Mouse (Mus musculus) liver, embryonic 12.5 days (tissue): ENCODE measurements around the gene Apba3. TPM values are rescaled to one million over a fixed set of nuclear protein-coding genes. Genes with fewer than 3 reads are reported as not detected.
A peak's percentile ranks its signal among the peaks of the same experiment; 100 is the strongest.

Experiments
- ATAC-seq: fragments of 200-750 bp; cut with Nextera tagmentation; 2 replicates; pipeline ENCODE4 v1.8.0; 2017; ENCODE audit warnings: moderate number of reproducible peaks, mild to moderate bottlenecking, moderate library complexity
- H3K27ac ChIP-seq: fragments of 300-500 bp; sonication (generic); 2 replicates; pipeline ENCODE4 v1.5.1; 2016; ENCODE audit warnings: mild to moderate bottlenecking
- H3K27me3 ChIP-seq: fragments of 300-500 bp; sonication (generic); replicated peaks from 2 replicates; pipeline ENCODE4 v1.6.1; 2016; ENCODE audit warnings: mild to moderate bottlenecking, moderate library complexity
- H3K36me3 ChIP-seq: fragments of 300-500 bp; sonication (generic); 2 replicates; pipeline ENCODE4 v1.6.1; 2016; ENCODE audit warnings: mild to moderate bottlenecking, moderate library complexity
- H3K4me1 ChIP-seq: fragments of 300-500 bp; sonication (generic); 2 replicates; pipeline ENCODE4 v1.6.1; 2016
- H3K4me2 ChIP-seq: fragments of 300-500 bp; sonication (generic); 2 replicates; pipeline ENCODE4 v1.6.1; 2016; ENCODE audit warnings: mild to moderate bottlenecking, moderate library complexity
- H3K4me3 ChIP-seq: fragments of 300-500 bp; sonication (generic); 2 replicates; pipeline ENCODE4 v1.5.1; 2016; ENCODE audit warnings: mild to moderate bottlenecking, moderate library complexity
- H3K9ac ChIP-seq: fragments of 300-500 bp; sonication (generic); 2 replicates; pipeline ENCODE4 v1.6.1; 2016; ENCODE audit warnings: mild to moderate bottlenecking, moderate library complexity
- H3K9me3 ChIP-seq: fragments of 300-500 bp; sonication (generic); replicated peaks from 2 replicates; pipeline ENCODE4 v1.6.1; 2016; ENCODE audit warnings: mild to moderate bottlenecking, moderate library complexity
- WGBS: fragments of 180-500 bp; shearing (Covaris S2); methylation state at CpG from one replicate; pipeline ENCODE4 v1.1.7; 2016; ENCODE audit not compliant: insufficient replicate concordance; 5-methylcytosine and 5-hydroxymethylcytosine counted together
- polyA plus RNA-seq: library from polyadenylated mRNA; unstranded; fragments of >200 nt; fragmentation: Nextera tagmentation; extraction: Ambion mirVana; gene quantifications from 2 replicates; pipeline ENCODE4 v1.2.1, GENCODE M21; 2016

Gene Apba3
- polyA plus RNA-seq, 1 experiment from 2014 or later: 30.4 TPM

GRCm38 (mm10) chr10:81303258-81303657, 36.5 kb downstream of the Apba3 start:
- WGBS: 40% methylated on average over 10 of the region's 10 CpGs
- peaks cover 72% of the 10 kb centered on the region for H3K4me1 ChIP-seq
- no peaks in the 10 kb centered on the region for H3K9me3 ChIP-seq
- H3K9ac ChIP-seq: peak overlapping the region; percentile 53
- ATAC-seq: peak; percentile 6; the same call in 1 of the 2 replicates
- H3K4me3 ChIP-seq: peak overlapping the region; percentile 37
- H3K27me3 ChIP-seq: no peaks in the 10 kb centered on the region
- H3K4me2 ChIP-seq: peak overlapping the region; percentile 68
- peak overlapping the region; percentile 77 for H3K27ac ChIP-seq
- H3K36me3 ChIP-seq: peaks cover 41% of the 10 kb centered on the region

GRCm38 (mm10) chr10:81303761-81304160, 37.0 kb downstream of the Apba3 start:
- Histone ChIP-seq H3K4me3 (peak overlapping the region; percentile 37), H3K4me2 (peak overlapping the region; percentile 68)

DNA sequence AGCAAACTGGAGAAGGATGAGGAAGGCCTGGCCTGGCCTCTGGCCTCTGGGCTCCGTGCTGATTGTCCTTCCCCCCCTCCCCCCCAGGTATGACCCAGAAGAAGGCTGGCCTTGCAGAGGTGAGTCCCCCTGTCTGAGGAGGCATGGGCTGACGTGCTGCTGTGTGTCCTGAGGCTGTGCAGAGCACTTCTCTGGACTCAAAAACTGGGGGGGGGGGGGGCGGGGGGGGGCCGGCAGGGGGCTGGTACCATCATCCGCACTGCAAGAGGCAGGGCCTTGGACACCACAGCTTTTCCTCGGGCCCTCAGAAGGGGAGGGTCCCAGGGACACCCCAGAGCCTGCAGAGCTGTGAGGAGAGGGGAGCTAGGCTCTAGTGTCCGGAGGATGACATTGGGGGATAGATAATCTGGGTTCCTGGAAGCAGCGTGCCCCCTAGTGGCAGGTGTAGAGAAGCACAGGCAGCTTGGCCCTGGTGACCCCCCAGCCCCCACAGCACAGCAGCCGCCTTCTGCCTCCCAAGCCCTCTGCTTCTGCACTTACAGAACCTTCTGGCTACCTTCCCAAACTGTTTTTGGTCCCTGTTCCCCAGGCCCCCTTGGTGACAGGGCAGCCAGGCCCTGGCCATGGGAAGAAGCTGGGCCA, 38.0 kb downstream of the Apba3 start:
- 19% methylated on average over 9 of the region's 9 CpGs for WGBS
- Histone ChIP-seq H3K4me3 (no peak overlapping the region), H3K4me1 (peaks cover 57% of the 10 kb centered on the region), H3K36me3 (peaks cover 53% of the 10 kb centered on the region), H3K27me3 (no peaks in the 10 kb centered on the region), H3K9me3 (no peaks in the 10 kb centered on the region), H3K9ac (no peak overlapping the region), H3K27ac (peak overlapping the region; percentile 52; the same call in 1 of the 2 replicates), H3K4me2 (peak overlapping the region; percentile 31)
- ATAC-seq: peak; percentile 33

More at GRCm38 (mm10) chr10:81303761-81304160, 37.0 kb downstream of the Apba3 start:
- H3K4me1 ChIP-seq: peaks cover 67% of the 10 kb centered on the region
- peaks cover 44% of the 10 kb centered on the region for H3K36me3 ChIP-seq
- H3K27ac ChIP-seq: peak overlapping the region; percentile 77
- H3K27me3 ChIP-seq: no peaks in the 10 kb centered on the region
- ATAC-seq: no peak
- WGBS: 40% methylated on average over 7 of the region's 7 CpGs
- no peak overlapping the region for H3K9ac ChIP-seq
- no peaks in the 10 kb centered on the region for H3K9me3 ChIP-seq

- H3K9ac ChIP-seq: no peak overlapping the region
- H3K4me1 ChIP-seq: peaks cover 48% of the 10 kb centered on the region
- H3K27me3 ChIP-seq: no peaks in the 10 kb centered on the region
- WGBS: 89% methylated on average over 14 of the region's 14 CpGs
- H3K4me2 ChIP-seq: no peak overlapping the region
- H3K27ac ChIP-seq: no peak overlapping the region
- ATAC-seq: no peak
- H3K4me3 ChIP-seq: no peak overlapping the region
- H3K36me3 ChIP-seq: peaks cover 63% of the 10 kb centered on the region
- H3K9me3 ChIP-seq: no peaks in the 10 kb centered on the region
Observed at GRCm38 (mm10) chr10:81305663-81306062, 38.9 kb downstream of the Apba3 start.

DNA sequence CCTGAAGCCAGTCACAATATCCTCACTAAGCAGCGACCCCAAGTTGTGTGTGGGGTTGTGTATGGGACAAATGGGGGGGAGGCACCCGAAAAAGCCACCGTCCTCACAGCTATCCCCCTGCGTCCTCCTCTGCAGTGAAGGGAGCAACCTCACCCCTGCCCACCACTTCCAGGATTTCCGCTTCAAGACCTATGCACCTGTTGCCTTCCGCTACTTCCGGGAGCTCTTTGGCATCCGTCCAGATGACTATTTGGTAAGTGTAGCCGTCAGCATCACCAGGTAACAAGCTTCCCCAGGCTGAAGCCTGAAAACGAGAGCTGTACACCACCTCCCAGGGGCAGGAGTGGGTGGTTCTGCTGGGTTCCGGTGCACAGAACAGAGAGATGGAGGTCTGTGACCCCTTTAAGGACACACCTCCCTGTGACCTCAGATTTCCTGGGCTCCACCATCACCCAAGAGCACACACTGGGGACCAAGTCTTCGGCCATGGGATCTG, 39.5 kb downstream of the Apba3 start:
- no peak overlapping the region for H3K4me3 ChIP-seq
- no peak for ATAC-seq
- H3K9ac ChIP-seq: no peak overlapping the region
- peaks cover 42% of the 10 kb centered on the region for H3K4me1 ChIP-seq
- no peaks in the 10 kb centered on the region for H3K9me3 ChIP-seq
- H3K27ac ChIP-seq: no peak overlapping the region
- H3K27me3 ChIP-seq: no peaks in the 10 kb centered on the region
- H3K36me3 ChIP-seq: peaks cover 68% of the 10 kb centered on the region
- H3K4me2 ChIP-seq: no peak overlapping the region
- WGBS: 90% methylated on average over 12 of the region's 12 CpGs

DNA sequence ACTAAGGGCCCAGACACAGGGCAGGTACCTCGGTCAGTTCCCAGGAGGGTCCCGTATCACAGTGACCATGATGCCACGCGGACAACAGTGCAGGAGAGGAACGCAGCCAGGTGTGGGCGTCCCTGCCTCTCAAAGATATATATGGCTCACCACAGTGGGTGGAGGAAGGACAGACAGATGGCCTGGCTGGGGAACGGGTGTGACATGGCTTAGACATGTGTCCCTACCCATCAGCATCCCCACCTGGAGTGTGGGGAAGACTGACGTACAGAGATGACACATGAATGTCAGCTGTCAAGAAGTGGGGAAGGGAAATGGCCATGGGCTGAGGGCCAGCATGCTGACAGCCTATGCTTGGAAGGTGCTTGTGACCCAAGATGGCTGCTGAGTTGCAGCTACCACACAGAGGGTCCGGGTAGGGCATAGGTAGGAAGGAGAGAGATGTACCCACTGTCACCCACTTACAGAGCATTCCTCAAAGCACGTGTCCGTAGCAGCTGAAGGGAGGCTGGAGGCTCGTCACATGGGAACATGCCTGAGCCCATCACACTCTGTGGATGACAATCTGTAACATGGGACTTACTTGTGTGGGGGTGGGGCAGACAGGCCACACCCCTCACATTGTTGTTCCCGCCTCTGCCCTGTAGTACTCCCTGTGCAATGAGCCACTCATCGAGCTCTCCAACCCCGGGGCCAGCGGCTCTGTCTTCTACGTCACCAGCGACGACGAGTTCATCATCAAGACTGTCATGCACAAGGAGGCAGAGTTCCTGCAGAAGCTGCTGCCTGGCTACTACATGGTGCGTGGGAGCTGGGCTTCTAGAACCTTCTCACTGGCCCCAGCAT, 40.3 kb downstream of the Apba3 start:
- Histone ChIP-seq H3K9me3 (no peaks in the 10 kb centered on the region), H3K9ac (no peak overlapping the region), H3K27ac (no peak overlapping the region), H3K4me2 (no peak overlapping the region), H3K4me1 (peaks cover 34% of the 10 kb centered on the region), H3K27me3 (no peaks in the 10 kb centered on the region), H3K36me3 (peaks cover 71% of the 10 kb centered on the region), H3K4me3 (no peak overlapping the region)
- ATAC-seq: no peak
- WGBS: 88% methylated on average over 21 of the region's 21 CpGs

GRCm38 (mm10) chr10:81309571-81309970, 42.8 kb downstream of the Apba3 start:
- no peak for ATAC-seq
- Histone ChIP-seq H3K36me3 (peaks cover 95% of the 10 kb centered on the region), H3K27ac (no peak overlapping the region), H3K4me3 (no peak overlapping the region), H3K9ac (no peak overlapping the region), H3K9me3 (no peaks in the 10 kb centered on the region), H3K4me1 (peaks cover 16% of the 10 kb centered on the region), H3K27me3 (no peaks in the 10 kb centered on the region), H3K4me2 (no peak overlapping the region)
- 81% methylated on average over 5 of the region's 5 CpGs for WGBS

GRCm38 (mm10) chr10:81313581-81313980, 46.8 kb downstream of the Apba3 start:
- peaks cover 90% of the 10 kb centered on the region for H3K36me3 ChIP-seq

GRCm38 (mm10) chr10:81314201-81314600, 47.4 kb downstream of the Apba3 start:
- H3K27me3 ChIP-seq: no peaks in the 10 kb centered on the region
- H3K4me2 ChIP-seq: no peak overlapping the region
- peaks cover 44% of the 10 kb centered on the region for H3K4me1 ChIP-seq
- H3K36me3 ChIP-seq: peaks cover 89% of the 10 kb centered on the region
- no peak for ATAC-seq
- 68% methylated on average over 7 of the region's 7 CpGs for WGBS
- no peak overlapping the region for H3K27ac ChIP-seq
- no peak overlapping the region for H3K9ac ChIP-seq
- no peak overlapping the region for H3K4me3 ChIP-seq
- no peaks in the 10 kb centered on the region for H3K9me3 ChIP-seq

More at GRCm38 (mm10) chr10:81313581-81313980, 46.8 kb downstream of the Apba3 start:
- H3K4me1 ChIP-seq: peaks cover 38% of the 10 kb centered on the region
- H3K27ac ChIP-seq: no peak overlapping the region
- 88% methylated on average over 13 of the region's 13 CpGs for WGBS
- H3K4me3 ChIP-seq: no peak overlapping the region
- H3K9me3 ChIP-seq: no peaks in the 10 kb centered on the region
- H3K9ac ChIP-seq: no peak overlapping the region
- H3K27me3 ChIP-seq: no peaks in the 10 kb centered on the region
- H3K4me2 ChIP-seq: no peak overlapping the region
- no peak for ATAC-seq

- H3K9me3 ChIP-seq: no peaks in the 10 kb centered on the region
- peaks cover 75% of the 10 kb centered on the region for H3K36me3 ChIP-seq
- H3K27me3 ChIP-seq: no peaks in the 10 kb centered on the region
- WGBS: 90% methylated on average over 16 of the region's 16 CpGs
- no peak for ATAC-seq
- H3K4me3 ChIP-seq: no peak overlapping the region
- no peak overlapping the region for H3K27ac ChIP-seq
- no peak overlapping the region; the same call in 1 of the 2 replicates for H3K9ac ChIP-seq
- no peak overlapping the region for H3K4me2 ChIP-seq
- H3K4me1 ChIP-seq: peaks cover 53% of the 10 kb centered on the region
Observed at GRCm38 (mm10) chr10:81315587-81315986, 48.8 kb downstream of the Apba3 start.

DNA sequence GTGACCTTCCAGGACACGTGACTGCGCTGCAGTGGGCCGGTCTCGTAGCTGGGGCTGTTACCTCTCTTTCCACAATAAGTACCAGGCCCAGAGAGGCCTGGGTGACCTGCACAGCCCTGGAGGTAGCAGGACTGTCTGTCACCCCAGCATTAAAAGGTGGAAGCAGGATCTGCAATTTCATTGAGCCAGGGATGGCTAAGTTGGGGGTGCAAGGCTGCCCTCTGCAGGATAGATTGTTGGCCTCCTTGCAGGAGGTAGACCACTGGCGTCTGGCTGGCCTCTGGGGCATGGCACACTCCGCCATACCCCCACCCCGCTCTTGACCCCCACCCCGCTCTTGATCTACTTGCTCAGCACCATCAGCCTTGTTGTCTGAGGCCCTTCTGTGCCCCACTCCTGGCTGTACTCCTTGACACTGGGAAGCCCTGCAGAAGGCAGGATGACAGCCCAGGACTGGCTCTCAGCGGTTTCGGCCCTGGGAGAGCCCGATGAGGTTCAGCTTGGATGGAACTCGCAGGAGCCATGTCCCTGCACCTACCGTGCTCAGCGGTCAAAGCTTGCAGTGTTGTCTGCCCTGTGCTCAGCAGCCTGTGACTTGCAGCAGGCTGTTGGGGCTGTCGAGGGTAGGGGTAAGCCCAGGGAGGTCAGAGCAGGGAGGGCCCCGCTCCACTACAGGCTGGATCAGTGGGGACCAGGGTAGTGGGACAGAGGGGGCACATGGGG, 49.7 kb downstream of the Apba3 start:
- ATAC-seq: no peak
- Histone ChIP-seq H3K4me2 (peak overlapping the region; percentile 63), H3K9ac (peak overlapping the region; percentile 44), H3K4me3 (peak overlapping the region; percentile 16), H3K4me1 (peaks cover 53% of the 10 kb centered on the region), H3K9me3 (no peaks in the 10 kb centered on the region), H3K27ac (peak overlapping the region; percentile 18), H3K36me3 (peaks cover 66% of the 10 kb centered on the region), H3K27me3 (no peaks in the 10 kb centered on the region)
- WGBS: 62% methylated on average over 16 of the region's 16 CpGs
